Mouse (Mus musculus) spleen, adult 10 weeks (tissue): ENCODE results near the gene H2-Ob. TPM values are rescaled to one million over a fixed set of nuclear protein-coding genes. Genes with fewer than 3 reads are reported as not detected.

Experiments
- polyA plus RNA-seq: library from polyadenylated mRNA; stranded (reverse); fragments of 350-450 nt; fragmentation: Illumina TruSeq; extraction: RNeasy Lipid Tissue Mini Kit (QIAGEN cat#74804); gene quantifications from one replicate; pipeline ENCODE4 v1.2.3, GENCODE M21; 2015; ENCODE audit warnings: low replicate concordance; ENCODE audit not compliant: insufficient read depth

H2-Ob gene
- 1,133 TPM for polyA plus RNA-seq

GRCm38 (mm10) chr17:34238706-34239105, at the start of gene H2-Ob:
TSS of gene H2-Ob (plus strand) at chr17:34238903.

GRCm38 (mm10) chr17:34196941-34197894, 41.5 kb upstream of the H2-Ob start, which contains the start of gene Psmb8:
TSS of gene Psmb8 (plus strand) at chr17:34197721.

GRCm38 (mm10) chr17:34203444-34203843, 35.3 kb upstream of the H2-Ob start, which contains the start of gene Tap2:
TSS of gene Tap2 (plus strand) at chr17:34203527.

GRCm38 (mm10) chr17:34257594-34258375, 19.1 kb downstream of the H2-Ob start, which contains the start of gene H2-Ab1:
TSS of gene H2-Ab1 (plus strand) at chr17:34257689.

GRCm38 (mm10) chr17:34287648-34288047, 48.9 kb downstream of the H2-Ob start, which contains the start of gene H2-Aa:
TSS of gene H2-Aa (minus strand) at chr17:34287823.

Other genes with a start within 250 kb of the H2-Ob start
- 3,352 TPM for gene H2-K1, start 238.6 kb upstream of the H2-Ob start, polyA plus RNA-seq
- gene Ring1, start 214.2 kb upstream of the H2-Ob start, polyA plus RNA-seq: 10.5 TPM
- gene H2-Ke6, start 210.8 kb upstream of the H2-Ob start, polyA plus RNA-seq: 137 TPM
- gene Slc39a7, start 207.2 kb upstream of the H2-Ob start, polyA plus RNA-seq: 38.7 TPM
- gene Rxrb, start 207.1 kb upstream of the H2-Ob start, polyA plus RNA-seq: 24.2 TPM
- gene Col11a2, start 199.5 kb upstream of the H2-Ob start, polyA plus RNA-seq: 0.94 TPM
- gene H2-Oa, start 146.6 kb upstream of the H2-Ob start, polyA plus RNA-seq: 69.0 TPM
- gene H2-DMa, start 119.4 kb upstream of the H2-Ob start, polyA plus RNA-seq: 162 TPM
- gene Brd2, start 116.3 kb upstream of the H2-Ob start, polyA plus RNA-seq: 245 TPM
- 497 TPM for gene H2-DMb2, start 95.6 kb upstream of the H2-Ob start, polyA plus RNA-seq
- gene H2-DMb1, start 85.8 kb upstream of the H2-Ob start, polyA plus RNA-seq: 222 TPM
- 94.6 TPM for gene Tap1, start 51.4 kb upstream of the H2-Ob start, polyA plus RNA-seq
- gene Psmb9, start 51.1 kb upstream of the H2-Ob start, polyA plus RNA-seq: 164 TPM
- 229 TPM for gene Psmb8, start 41.2 kb upstream of the H2-Ob start, polyA plus RNA-seq
- gene Tap2, start 35.4 kb upstream of the H2-Ob start, polyA plus RNA-seq: 38.1 TPM
- 2,500 TPM for gene H2-Ab1, start 18.8 kb downstream of the H2-Ob start, polyA plus RNA-seq
- gene H2-Aa, start 48.9 kb downstream of the H2-Ob start, polyA plus RNA-seq: 4,264 TPM
- 1,984 TPM for gene H2-Eb1, start 67.0 kb downstream of the H2-Ob start, polyA plus RNA-seq
- 75.2 TPM for gene H2-Eb2, start 86.8 kb downstream of the H2-Ob start, polyA plus RNA-seq
- gene Btnl2, start 115.9 kb downstream of the H2-Ob start, polyA plus RNA-seq: 6.9 TPM
- gene Btnl1, start 138.2 kb downstream of the H2-Ob start, polyA plus RNA-seq: 0.68 TPM
- 14.9 TPM for gene BC051142, start 159.9 kb downstream of the H2-Ob start, polyA plus RNA-seq
- 1.8 TPM for gene Btnl4, start 238.4 kb downstream of the H2-Ob start, polyA plus RNA-seq